In genomic region chr2:50654953-50655324, GRCm38 (mm10) we compare ENCODE assay signal across 8 mouse cellular contexts.
A peak's percentile ranks its signal among the peaks of the same experiment; 100 is the strongest.
DNase-seq lines count a peak whose midpoint lies in the region; ATAC-seq and TF ChIP-seq lines count a peak whose summit lies in the region.

No protein-coding gene starts in this region.

- TF ChIP-seq CTCF in liver, postnatal 0 days (IDR thresholded peaks at IDR 0.05; ENCODE audit: low read depth): no peak

- no peak overlapping the region for H3K4me2 ChIP-seq in heart, embryonic 12.5 days
- no peak overlapping the region for H3K4me2 ChIP-seq in hindbrain, embryonic 14.5 days (replicated peaks)
- H3K4me2 ChIP-seq in midbrain, embryonic 15.5 days: no peak overlapping the region
- no peak overlapping the region for H3K4me2 ChIP-seq in liver, postnatal 0 days (ENCODE audit: low read depth, low read length)

- ATAC-seq in heart, embryonic 12.5 days (ENCODE audit: insufficient number of reproducible peaks, low FRiP score): no peak
- peak; percentile 77; the same call in 1 of the 2 replicates for ATAC-seq in hindbrain, embryonic 14.5 days (ENCODE audit: low FRiP score)
- peak; percentile 58; the same call in 1 of the 2 replicates for ATAC-seq in midbrain, embryonic 15.5 days (replicated peaks)
- ATAC-seq in liver, postnatal 0 days: no peak

- H3K27ac ChIP-seq in heart, embryonic 12.5 days (ENCODE audit: poor library complexity, severe bottlenecking): no peak overlapping the region
- H3K27ac ChIP-seq in hindbrain, embryonic 14.5 days: no peak overlapping the region
- no peak overlapping the region for H3K27ac ChIP-seq in midbrain, embryonic 15.5 days
- H3K27ac ChIP-seq in liver, postnatal 0 days (ENCODE audit: low read depth): no peak overlapping the region

- no peaks in the 10 kb centered on the region for H3K4me1 ChIP-seq in heart, embryonic 12.5 days (replicated peaks)
- H3K4me1 ChIP-seq in hindbrain, embryonic 14.5 days (replicated peaks; ENCODE audit: control insufficient read depth, insufficient read depth, low read length): no peaks in the 10 kb centered on the region
- peaks cover 2% of the 10 kb centered on the region; the same call in 1 of the 2 replicates for H3K4me1 ChIP-seq in midbrain, embryonic 15.5 days
- no peaks in the 10 kb centered on the region for H3K4me1 ChIP-seq in liver, postnatal 0 days (ENCODE audit: insufficient read depth)

- H3K27me3 ChIP-seq in heart, embryonic 12.5 days (replicated peaks): no peaks in the 10 kb centered on the region
- no peaks in the 10 kb centered on the region for H3K27me3 ChIP-seq in hindbrain, embryonic 14.5 days (ENCODE audit: control insufficient read depth, insufficient read depth, low read length)
- H3K27me3 ChIP-seq in midbrain, embryonic 15.5 days (replicated peaks): no peaks in the 10 kb centered on the region
- no peaks in the 10 kb centered on the region for H3K27me3 ChIP-seq in liver, postnatal 0 days (ENCODE audit: insufficient read depth, low read length)

- H3K36me3 ChIP-seq in heart, embryonic 12.5 days: no peaks in the 10 kb centered on the region
- no peaks in the 10 kb centered on the region for H3K36me3 ChIP-seq in hindbrain, embryonic 14.5 days (replicated peaks; ENCODE audit: control insufficient read depth, insufficient read depth)
- H3K36me3 ChIP-seq in midbrain, embryonic 15.5 days (replicated peaks): no peaks in the 10 kb centered on the region
- no peaks in the 10 kb centered on the region for H3K36me3 ChIP-seq in liver, postnatal 0 days (replicated peaks; ENCODE audit: insufficient read depth, low read length)

- TF ChIP-seq EP300 in liver, postnatal 0 days (IDR thresholded peaks at IDR 0.05; ENCODE audit: low read depth): no peak

- DNase-seq in heart, adult 8-10 months (ENCODE audit: low spot score): peak; percentile 26
- DNase-seq in cerebellum, adult 9-10 months: peak; percentile 97
- peak; percentile 66 for DNase-seq in hindbrain, embryonic 14.5 days (ENCODE audit: low spot score)
- DNase-seq in liver, postnatal 0 days: no peak
- DNase-seq in spleen, postnatal 14 days (ENCODE audit: low spot score in 2 of 2): no peak
- DNase-seq in adipocyte (ENCODE audit: low spot score): no peak

- H3K9ac ChIP-seq in heart, embryonic 12.5 days: no peak overlapping the region
- H3K9ac ChIP-seq in hindbrain, embryonic 14.5 days: no peak overlapping the region
- no peak overlapping the region for H3K9ac ChIP-seq in midbrain, embryonic 15.5 days
- H3K9ac ChIP-seq in liver, postnatal 0 days (replicated peaks): no peak overlapping the region

- no peaks in the 10 kb centered on the region for H3K9me3 ChIP-seq in heart, embryonic 12.5 days (replicated peaks)
- no peaks in the 10 kb centered on the region for H3K9me3 ChIP-seq in hindbrain, embryonic 14.5 days (ENCODE audit: control insufficient read depth, low read length)
- no peaks in the 10 kb centered on the region for H3K9me3 ChIP-seq in midbrain, embryonic 15.5 days
- H3K9me3 ChIP-seq in liver, postnatal 0 days (ENCODE audit: low read length): no peaks in the 10 kb centered on the region

- H3K4me3 ChIP-seq in heart, embryonic 12.5 days: no peak overlapping the region
- H3K4me3 ChIP-seq in hindbrain, embryonic 14.5 days (replicated peaks; ENCODE audit: low read length): no peak overlapping the region
- H3K4me3 ChIP-seq in midbrain, embryonic 15.5 days: no peak overlapping the region
- no peak overlapping the region for H3K4me3 ChIP-seq in liver, postnatal 0 days (ENCODE audit: low read depth, low read length)

- WGBS in heart, embryonic 12.5 days: 72% methylated on average over 7 of the region's 7 CpGs
- 57% methylated on average over 7 of the region's 7 CpGs for WGBS in hindbrain, embryonic 14.5 days
- 74% methylated on average over 7 of the region's 7 CpGs for WGBS in midbrain, embryonic 15.5 days
- 69% methylated on average over 7 of the region's 7 CpGs for WGBS in liver, postnatal 0 days (ENCODE audit: insufficient replicate concordance)

Comparison
In these comparisons a context has a peak if more than half of its experiments do, and no peak if none do; other contexts are left out.
1. DNase-seq: peak in heart, adult 8-10 months (single experiment), cerebellum, adult 9-10 months (single experiment) and hindbrain, embryonic 14.5 days (single experiment); none in liver, postnatal 0 days (single experiment), spleen, postnatal 14 days (0 of 2) and adipocyte (single experiment).
2. ATAC-seq: peak in hindbrain, embryonic 14.5 days (single experiment) and midbrain, embryonic 15.5 days (single experiment); none in heart, embryonic 12.5 days (single experiment) and liver, postnatal 0 days (single experiment).